Mouse (Mus musculus): Measurements from ENCODE around the gene Dclk1.

The Dclk1 gene

DNA sequence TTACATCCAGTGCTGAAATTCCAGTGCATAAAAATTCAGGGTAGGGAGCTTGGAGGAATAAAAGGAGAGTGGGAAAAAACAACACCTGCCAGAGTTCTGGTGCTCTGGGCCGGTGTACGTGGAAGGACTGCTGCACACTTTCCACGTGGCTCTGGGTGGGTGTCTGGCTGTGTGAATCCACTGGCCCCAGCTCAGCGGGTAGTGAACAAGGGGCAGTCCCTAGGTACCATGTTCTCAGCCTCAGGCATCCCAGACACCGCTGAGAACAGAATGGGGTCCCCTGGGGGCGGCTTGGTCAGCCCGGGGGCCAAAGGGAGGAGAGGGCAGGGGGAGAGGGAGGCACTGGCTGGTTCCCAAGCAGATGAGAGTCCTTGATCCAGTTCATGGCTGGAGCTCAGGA, 164.5 kb downstream of the Dclk1 start:
- no peak for DNase-seq

DNA sequence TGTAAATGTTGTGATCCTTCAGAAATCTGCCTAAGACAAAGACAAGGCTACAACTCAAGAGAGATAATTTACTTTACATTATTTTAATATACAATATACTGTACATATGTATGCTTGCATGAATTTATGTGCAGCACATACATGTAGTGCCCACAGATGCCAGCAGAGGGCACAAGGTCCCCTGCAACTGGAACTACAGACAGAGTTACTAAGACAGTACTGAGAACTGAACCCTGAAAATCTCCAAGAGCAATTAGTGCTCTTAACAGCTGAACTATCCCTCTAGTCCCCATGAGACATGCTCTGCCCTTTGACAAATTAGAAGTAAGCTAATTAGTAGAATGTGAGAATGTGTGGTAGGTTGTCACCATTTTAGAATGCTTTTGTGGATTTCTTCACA, 169.4 kb downstream of the Dclk1 start:
- no peak for DNase-seq

- no peak for DNase-seq
These were observed 173.4 kb downstream of the Dclk1 start for GRCm38 (mm10) chr3:55415527-55415950.

GRCm38 (mm10) chr3:55418845-55419244, 176.7 kb downstream of the Dclk1 start:
- no peak for DNase-seq

DNA sequence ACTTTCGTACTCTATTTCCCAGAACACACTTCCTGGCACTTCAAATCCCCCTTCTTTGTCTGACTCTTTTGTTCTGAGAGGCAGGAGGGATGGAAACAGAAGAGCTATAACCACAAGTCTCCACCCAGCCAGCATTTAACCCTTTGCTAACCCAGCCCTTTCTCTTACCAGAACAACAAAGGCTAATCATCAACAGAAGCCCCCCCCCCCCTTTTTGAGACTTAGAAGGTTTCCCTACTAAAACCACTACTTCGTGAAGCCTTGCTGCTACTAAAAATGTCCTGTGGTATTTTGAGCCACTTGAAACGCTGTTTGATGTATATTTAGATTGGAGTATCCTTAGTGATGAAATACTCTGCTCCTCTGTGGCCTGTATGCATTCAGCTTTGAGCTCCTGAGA, 177.2 kb downstream of the Dclk1 start:
- no peak for DNase-seq

- no peak for DNase-seq
These were observed 178.4 kb downstream of the Dclk1 start for GRCm38 (mm10) chr3:55420436-55421083.

- DNase-seq, result no peak
These were observed 181.7 kb downstream of the Dclk1 start for GRCm38 (mm10) chr3:55423640-55424397.

DNA sequence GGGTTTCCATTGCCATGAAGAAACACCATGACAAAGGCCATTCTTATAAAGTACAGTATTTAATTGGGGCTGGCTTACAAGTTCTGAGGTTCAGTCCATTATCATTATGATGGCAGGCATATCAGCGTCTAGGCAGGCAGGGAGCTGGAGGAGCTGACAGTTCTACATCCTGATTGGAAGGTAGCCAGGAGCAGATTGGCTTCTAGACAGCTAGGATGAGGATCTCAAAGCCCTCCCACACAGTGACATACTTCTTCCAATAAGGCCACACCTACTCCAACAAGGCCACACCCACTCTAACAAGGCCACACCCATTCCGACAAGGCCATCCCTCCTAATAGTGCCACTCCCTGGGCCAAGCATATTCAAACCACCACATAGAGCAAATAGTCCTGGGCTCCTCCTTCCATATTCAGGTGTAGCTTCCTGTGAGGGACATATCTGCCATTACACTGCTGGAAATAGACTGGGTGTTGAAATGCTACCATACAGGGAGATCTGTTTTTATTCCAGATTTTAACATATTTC, 187.9 kb downstream of the Dclk1 start:
- no peak for DNase-seq

GRCm38 (mm10) chr3:55431223-55431622, 189.1 kb downstream of the Dclk1 start:
- DNase-seq, result no peak

DNA sequence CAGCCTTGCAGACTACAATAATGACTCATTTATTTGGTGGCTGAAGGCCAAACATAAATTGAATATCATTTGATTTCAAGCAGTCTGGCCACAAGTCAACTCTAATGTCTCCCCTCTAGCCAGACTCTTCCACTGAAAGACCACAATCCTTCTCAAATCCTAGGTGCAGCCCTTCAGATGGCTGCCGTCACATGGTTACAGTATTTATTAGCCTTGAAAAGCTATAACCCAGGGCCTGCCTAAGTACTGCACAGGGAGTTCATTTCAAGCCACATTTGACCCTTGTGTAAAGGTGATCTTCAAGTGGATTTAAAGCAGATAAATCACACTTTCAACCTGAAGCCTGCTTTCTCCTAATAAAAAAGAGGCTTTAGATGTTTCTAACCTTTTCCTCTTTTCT, 192.1 kb downstream of the Dclk1 start:
- no peak for DNase-seq

DNA sequence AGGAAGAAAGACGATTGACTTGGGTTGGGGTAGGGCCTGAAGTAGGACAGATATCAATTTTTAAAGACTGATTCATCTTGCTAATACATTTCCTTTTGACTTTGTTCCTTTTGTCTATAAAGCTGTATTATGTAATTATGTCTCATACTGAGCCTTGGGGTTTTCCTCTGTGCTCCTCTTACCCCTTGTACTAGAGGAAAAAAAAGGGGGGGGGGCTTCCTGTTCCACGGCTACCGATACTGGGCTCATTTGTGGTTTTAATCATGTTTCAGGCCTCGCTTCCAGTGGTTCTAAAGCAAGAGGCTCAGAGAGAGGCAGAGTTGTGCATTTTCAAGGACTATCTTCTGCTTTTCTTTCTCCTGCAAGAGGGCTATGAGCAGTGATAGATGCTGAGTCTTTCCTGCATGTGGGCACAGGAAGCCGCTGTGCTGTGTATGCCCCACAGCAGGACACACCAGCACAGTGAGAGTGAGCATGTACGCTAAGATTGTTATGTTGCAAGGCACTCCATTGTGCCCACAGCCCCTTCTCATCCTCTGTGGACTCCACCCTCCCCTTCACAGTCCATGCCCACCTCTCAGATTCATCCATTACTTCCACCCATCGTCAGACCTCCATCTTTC, 196.8 kb downstream of the Dclk1 start:
- DNase-seq, result no peak

- no peak for DNase-seq
These were observed 198.2 kb downstream of the Dclk1 start for GRCm38 (mm10) chr3:55440342-55440741.

- DNase-seq, result no peak
These were observed 200.0 kb downstream of the Dclk1 start for GRCm38 (mm10) chr3:55442012-55442645.

GRCm38 (mm10) chr3:55443271-55443670, 201.1 kb downstream of the Dclk1 start:
- DNase-seq, result no peak

DNA sequence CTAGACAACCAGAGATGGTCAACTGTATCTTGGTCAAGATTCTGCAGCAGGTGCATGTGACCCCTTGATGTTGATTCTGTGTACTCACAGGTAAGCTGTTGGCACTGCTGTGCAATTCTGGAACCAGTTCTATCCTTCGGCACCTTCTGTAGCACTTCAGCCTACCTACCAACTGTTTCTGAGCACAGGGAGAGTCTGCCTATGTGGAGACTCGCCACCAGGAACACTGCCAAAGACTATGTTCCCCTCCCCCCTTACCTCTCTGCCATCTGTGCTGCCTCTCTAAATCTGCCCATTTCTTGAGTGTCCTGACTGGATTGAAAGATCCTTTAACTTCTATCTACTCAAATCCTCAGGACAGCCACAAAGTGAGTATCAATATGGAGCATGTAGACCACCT, 201.6 kb downstream of the Dclk1 start:
- no peak for DNase-seq

DNA sequence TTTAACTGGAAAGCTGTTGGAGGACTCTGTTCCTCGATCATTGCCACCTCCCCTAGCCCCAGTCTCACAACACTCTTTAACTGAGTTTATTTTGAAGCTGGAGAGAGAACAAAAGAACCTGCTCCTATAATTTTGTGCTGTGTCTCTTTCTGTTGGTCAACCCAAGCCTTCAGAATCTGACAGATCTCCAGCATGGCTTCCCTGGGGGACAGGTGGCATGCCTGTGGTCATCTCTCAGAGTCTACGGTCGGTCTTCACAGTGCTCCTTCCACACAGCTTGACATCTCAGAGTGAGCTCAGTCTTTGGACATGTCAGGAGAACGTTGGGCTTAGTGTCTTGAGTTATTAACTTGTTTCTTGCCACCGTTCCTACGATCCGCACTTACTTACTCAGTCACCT, 204.5 kb downstream of the Dclk1 start:
- no peak for DNase-seq

DNA sequence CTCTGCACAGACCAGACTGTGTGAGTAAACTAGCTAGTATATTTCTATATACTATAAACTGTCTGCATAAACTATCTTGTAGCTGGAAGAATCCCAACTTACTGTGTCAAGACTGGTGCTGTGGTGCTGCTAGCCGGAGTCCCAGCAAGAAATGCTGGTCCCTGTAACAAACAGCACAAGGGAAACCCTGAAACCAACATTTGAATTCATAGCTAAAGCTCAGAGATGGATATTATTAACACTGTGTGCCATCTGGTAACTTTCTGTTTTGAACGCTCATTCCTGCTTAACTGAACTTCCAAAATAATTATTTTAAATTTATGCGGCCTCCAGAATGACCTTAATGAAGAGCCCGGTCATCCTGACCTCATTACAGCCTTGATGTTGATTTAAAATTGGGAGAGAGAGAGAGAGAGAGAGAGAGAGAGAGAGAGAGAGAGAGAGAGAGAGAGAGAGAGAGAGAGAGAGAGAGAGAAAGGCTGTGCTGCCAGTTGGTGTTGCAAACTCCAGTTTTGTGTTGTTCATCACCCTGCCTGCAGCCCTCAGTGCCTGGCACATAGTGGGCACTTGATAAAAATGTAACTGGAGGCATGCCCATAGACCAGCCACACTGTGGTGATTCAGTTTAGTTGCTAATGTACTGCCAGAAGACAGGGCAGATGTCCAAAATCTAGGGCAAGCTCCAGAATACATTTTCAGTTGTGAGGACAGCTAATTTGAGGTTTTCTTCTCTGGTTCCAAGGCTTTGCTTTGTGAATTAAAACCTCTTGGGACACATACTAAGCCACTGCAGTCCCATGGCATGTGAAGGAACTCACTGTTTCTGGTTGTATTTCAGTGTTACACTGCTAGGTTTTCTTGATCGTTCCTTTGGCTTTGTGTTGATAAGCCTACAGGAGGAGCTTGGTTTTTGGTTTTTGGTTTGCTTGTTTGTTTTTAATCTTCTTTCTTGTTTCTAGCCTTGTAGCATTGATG, 205.6 kb downstream of the Dclk1 start:
- peak in 1 of 2 experiments; percentile 3 for DNase-seq

- no peak for DNase-seq
These were observed 207.0 kb downstream of the Dclk1 start for GRCm38 (mm10) chr3:55449148-55449547.

DNA sequence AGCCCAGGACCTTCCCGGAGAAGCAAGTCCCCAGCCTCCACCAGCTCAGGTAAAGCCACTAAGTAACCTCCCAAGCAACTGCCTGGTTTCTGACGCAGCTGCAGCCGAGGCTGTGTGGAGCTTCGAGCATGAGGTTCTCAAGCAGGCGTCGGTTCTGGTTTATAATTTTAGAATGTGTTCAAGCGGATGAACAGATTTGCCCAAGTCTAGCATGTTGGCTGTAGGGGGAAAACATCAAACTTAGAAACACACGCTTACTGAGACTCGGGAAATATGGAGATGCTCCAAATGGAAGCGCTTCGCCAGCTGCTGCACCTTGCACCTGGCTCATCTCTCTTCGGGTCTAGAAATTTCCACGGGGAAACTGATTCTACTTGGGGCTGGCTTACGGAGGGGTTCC, 208.9 kb downstream of the Dclk1 start:
- DNase-seq, result no peak

GRCm38 (mm10) chr3:55451877-55452276, 209.7 kb downstream of the Dclk1 start:
- no peak for DNase-seq

DNA sequence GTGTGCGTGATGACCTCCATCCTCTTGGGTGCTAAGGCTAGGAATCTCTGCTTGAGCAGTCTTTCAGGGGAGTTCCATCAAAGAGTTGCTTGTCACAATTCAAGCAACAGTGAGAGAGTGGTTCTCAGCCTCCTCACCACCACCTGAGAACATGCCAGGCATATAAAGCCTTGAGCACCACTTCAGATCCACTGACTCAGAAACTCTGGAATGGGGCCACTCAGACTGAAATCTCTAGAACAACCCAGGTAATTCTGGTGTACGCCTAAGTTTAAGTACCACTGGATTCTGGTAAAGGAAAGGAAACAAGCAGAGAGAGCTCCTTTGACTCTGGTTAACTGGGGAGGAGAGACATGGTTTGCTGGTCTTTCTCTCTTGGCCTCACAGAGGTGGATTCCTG, 210.3 kb downstream of the Dclk1 start:
- DNase-seq, result peak; percentile 46 to 57

- DNase-seq, result no peak
These were observed 218.9 kb downstream of the Dclk1 start for GRCm38 (mm10) chr3:55461092-55461491.

All from lung, adult 18-20 months (tissue).